ENCODE assay signal across 8 mouse cellular contexts in the genomic region with DNA sequence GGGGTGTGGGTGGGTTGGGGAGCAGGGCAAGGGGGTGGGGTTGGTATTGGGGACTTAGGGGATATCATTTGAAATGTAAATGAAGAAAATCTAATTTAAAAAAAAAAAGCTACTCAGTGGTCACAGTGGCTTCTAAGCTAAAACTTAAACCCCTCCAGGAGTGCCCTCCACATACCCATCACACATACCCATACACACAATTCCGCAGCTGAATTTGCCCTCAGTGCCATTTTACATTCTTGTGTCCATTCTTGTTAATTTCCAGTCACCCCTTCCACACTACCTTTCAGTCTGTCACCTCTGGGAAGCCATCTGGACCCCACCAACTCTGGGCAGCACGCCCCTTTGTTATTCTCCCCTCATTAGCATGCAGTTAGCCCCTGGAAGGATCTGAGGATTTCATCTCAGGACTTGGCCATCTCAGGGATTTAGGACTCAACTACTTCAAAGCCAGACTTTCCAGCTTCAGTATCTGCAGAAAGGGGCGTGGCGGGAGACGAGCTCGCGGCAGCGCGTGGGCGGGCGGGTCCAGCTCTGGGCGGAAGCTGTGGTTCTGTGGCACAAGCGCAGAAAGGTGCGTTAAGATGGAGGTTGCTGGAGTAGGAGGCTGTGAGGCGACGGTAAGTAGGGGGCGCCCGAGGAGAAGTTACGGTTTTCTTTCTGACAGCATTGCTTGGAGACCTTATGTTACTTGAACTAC. TPM values are rescaled to one million over a fixed set of nuclear protein-coding genes. Genes with fewer than 3 reads are reported as not detected.
DNase-seq lines count a peak whose midpoint lies in the region; ATAC-seq and TF ChIP-seq lines count a peak whose summit lies in the region.

TSS of gene Atp8b5 (plus strand) at position 537 of the 700 bp plus-strand sequence.

- intact Hi-C loops in left cerebral cortex, postnatal 36 days (cut with DNase I): loop anchor here (1.0 to 5.0 kb wide), 3 partner anchors 114 to 154 kb away; partner anchors contain the start of gene Rusc2

- no peaks in the 10 kb centered on the region for H3K9me3 ChIP-seq in embryonic facial prominence, embryonic 10.5 days
- no peaks in the 10 kb centered on the region for H3K9me3 ChIP-seq in intestine, postnatal 0 days (ENCODE audit: control insufficient read depth)
- H3K9me3 ChIP-seq in midbrain, embryonic 11.5 days (ENCODE audit: control insufficient read depth, low read length): no peaks in the 10 kb centered on the region

- peak; percentile 88 for DNase-seq in adrenal gland, postnatal 14 days
- peak; percentile 88 for DNase-seq in embryonic facial prominence, embryonic 10.5 days (ENCODE audit: low spot score)
- peak; percentile 33 to 72 for DNase-seq in gastrocnemius, postnatal 4 days (ENCODE audit: low spot score in 2 of 2)
- peak; percentile 77 to 79 for DNase-seq in left cerebral cortex, postnatal 36 days (ENCODE audit: low spot score in 2 of 2)
- DNase-seq in midbrain, embryonic 11.5 days (ENCODE audit: low spot score, missing footprints): peak; percentile 95

- H3K27me3 ChIP-seq in embryonic facial prominence, embryonic 10.5 days (replicated peaks; ENCODE audit: low read depth, poor library complexity, severe bottlenecking): no peaks in the 10 kb centered on the region
- H3K27me3 ChIP-seq in intestine, postnatal 0 days (replicated peaks; ENCODE audit: control insufficient read depth, insufficient read depth, low read length): no peaks in the 10 kb centered on the region
- no peaks in the 10 kb centered on the region for H3K27me3 ChIP-seq in midbrain, embryonic 11.5 days (ENCODE audit: control insufficient read depth, insufficient read depth, low read length)
- H3K27me3 ChIP-seq in small intestine, adult 2 months (ENCODE audit: control insufficient read depth, insufficient read depth, low read length): no peaks in the 10 kb centered on the region

- no peak for TF ChIP-seq POLR2A in small intestine, adult 2 months (IDR thresholded peaks at IDR 0.05; ENCODE audit: low read depth, low read length)

- H3K4me2 ChIP-seq in intestine, postnatal 0 days (replicated peaks; ENCODE audit: low read depth): peak within 1 kb of the TSS; percentile 67
- peak within 1 kb of the TSS; percentile 49 for H3K4me2 ChIP-seq in midbrain, embryonic 11.5 days

- H3K27ac ChIP-seq in embryonic facial prominence, embryonic 10.5 days (replicated peaks): peak within 1 kb of the TSS; percentile 82
- H3K27ac ChIP-seq in intestine, postnatal 0 days (ENCODE audit: low read depth, low read length): no peak within 1 kb of the TSS
- H3K27ac ChIP-seq in midbrain, embryonic 11.5 days (ENCODE audit: low read depth, low read length): 0 out of 2 replicates have a peak within 1 kb of the TSS, but pooled peaks have one; percentile 14
- no peak within 1 kb of the TSS for H3K27ac ChIP-seq in small intestine, adult 2 months (ENCODE audit: insufficient read depth, low read depth, low read length)

- 2% methylated on average over 19 of the region's 19 CpGs for WGBS in embryonic facial prominence, embryonic 10.5 days
- 2% methylated on average over 19 of the region's 19 CpGs for WGBS in intestine, postnatal 0 days
- under 1% methylated on average over 19 of the region's 19 CpGs for WGBS in midbrain, embryonic 11.5 days
- 4% methylated on average over 19 of the region's 19 CpGs for WGBS in small intestine, adult 2 months

- ATAC-seq in intestine, postnatal 0 days: peak; percentile 86
- ATAC-seq in midbrain, embryonic 11.5 days (ENCODE audit: low FRiP score): peak; percentile 83
- no peak for ATAC-seq in activated CD4-positive, CD25-positive, alpha-beta regulatory T cell, adult 4 months

- H3K4me1 ChIP-seq in embryonic facial prominence, embryonic 10.5 days: peaks cover 12% of the 10 kb centered on the region
- no peaks in the 10 kb centered on the region; the same call in 1 of the 2 replicates for H3K4me1 ChIP-seq in intestine, postnatal 0 days (replicated peaks; ENCODE audit: control insufficient read depth, insufficient read depth, low read length)
- H3K4me1 ChIP-seq in midbrain, embryonic 11.5 days (ENCODE audit: control insufficient read depth, insufficient read depth, low read length): peaks cover 8% of the 10 kb centered on the region
- peaks cover 4% of the 10 kb centered on the region; the same call in 1 of the 2 replicates for H3K4me1 ChIP-seq in small intestine, adult 2 months (ENCODE audit: control insufficient read depth, insufficient read depth, insufficient read length, low read length)

- H3K36me3 ChIP-seq in embryonic facial prominence, embryonic 10.5 days (replicated peaks): no peaks in the 10 kb centered on the region
- H3K36me3 ChIP-seq in intestine, postnatal 0 days (ENCODE audit: control insufficient read depth, insufficient read depth): no peaks in the 10 kb centered on the region
- H3K36me3 ChIP-seq in midbrain, embryonic 11.5 days (ENCODE audit: control insufficient read depth, insufficient read depth, low read length): no peaks in the 10 kb centered on the region
- H3K36me3 ChIP-seq in small intestine, adult 2 months (ENCODE audit: control insufficient read depth, insufficient read depth, low read length): no peaks in the 10 kb centered on the region

- 0 out of 2 replicates have a peak within 1 kb of the TSS, but pooled peaks have one; percentile 8 for H3K9ac ChIP-seq in intestine, postnatal 0 days (ENCODE audit: low read depth, low read length)
- peak within 1 kb of the TSS; percentile 38 for H3K9ac ChIP-seq in midbrain, embryonic 11.5 days (ENCODE audit: low read length)

- peak; percentile 84 for TF ChIP-seq CTCF in intestine, postnatal 0 days (IDR thresholded peaks at IDR 0.05; ENCODE audit: low read depth)
- peak; percentile 50; the same call in 1 of the 2 replicates for TF ChIP-seq CTCF in small intestine, adult 2 months (IDR thresholded peaks at IDR 0.05; ENCODE audit: extremely low read depth, insufficient read length, insufficient replicate concordance, low read depth, low read length)

- H3K4me3 ChIP-seq in embryonic facial prominence, embryonic 10.5 days: peak within 1 kb of the TSS; percentile 64
- H3K4me3 ChIP-seq in intestine, postnatal 0 days (ENCODE audit: low read depth, low read length): peak within 1 kb of the TSS; percentile 14; the same call in 1 of the 2 replicates
- peak within 1 kb of the TSS; percentile 22 for H3K4me3 ChIP-seq in midbrain, embryonic 11.5 days (ENCODE audit: low read depth, low read length)
- H3K4me3 ChIP-seq in small intestine, adult 2 months (ENCODE audit: low read depth, low read length): peak within 1 kb of the TSS; percentile 12

RNA-seq across cellular contexts. Expression of gene Atp8b5, which starts in this region (rescaled TPM):
- total RNA-seq in adrenal gland, postnatal 14 days (2021): 0.56 and 0.67 TPM in 2 replicates
- 0.16 and 0.36 TPM in 2 replicates for polyA plus RNA-seq in embryonic facial prominence, embryonic 10.5 days (2016; fragmentation: Nextera tagmentation; extraction: Ambion mirVana)
- under 1 TPM; 0.34 to 0.39 TPM for total RNA-seq in gastrocnemius, postnatal 4 days (2021)
- 1.0 and 1.1 TPM in 2 replicates for polyA plus RNA-seq in intestine, postnatal 0 days (2015; fragmentation: Nextera tagmentation; extraction: Ambion mirVana)
- under 1 TPM in 1 of 2 experiments, not detected in 1; 0.20 TPM for total RNA-seq in left cerebral cortex, postnatal 36 days (2021)
- polyA plus RNA-seq in midbrain, embryonic 11.5 days (2014; fragmentation: Nextera tagmentation; extraction: Ambion mirVana): 0.30 and 0.70 TPM in 2 replicates
- 0.03 and 0.11 TPM in 2 replicates for polyA plus RNA-seq in small intestine, adult 2 months (2012; rRNA removed)
- polyA plus RNA-seq in activated CD4-positive, CD25-positive, alpha-beta regulatory T cell, adult 4 months (2017; shearing (Covaris generic)): under 1 TPM in 1 of 2 experiments, not detected in 1; 0.29 TPM

Comparison
In these comparisons a context has a peak if more than half of its experiments do, and no peak if none do; other contexts are left out.
1. Peak in DNase-seq in adrenal gland, postnatal 14 days; RNA of the gene not detected or under 1 TPM.
2. Peak in DNase-seq, H3K4me3 ChIP-seq and H3K27ac ChIP-seq in embryonic facial prominence, embryonic 10.5 days; RNA of the gene not detected or under 1 TPM.
3. Peak in DNase-seq in gastrocnemius, postnatal 4 days; RNA of the gene not detected or under 1 TPM.
4. Peak in DNase-seq in left cerebral cortex, postnatal 36 days; RNA of the gene not detected or under 1 TPM.
5. Peak in DNase-seq, ATAC-seq, H3K4me3 ChIP-seq, H3K27ac ChIP-seq, H3K9ac ChIP-seq and H3K4me2 ChIP-seq in midbrain, embryonic 11.5 days; RNA of the gene not detected or under 1 TPM.
6. H3K4me3 ChIP-seq: peak in every context shown above with its lines; median percentile 64 in embryonic facial prominence, embryonic 10.5 days; 22 in midbrain, embryonic 11.5 days; 14 in intestine, postnatal 0 days; 12 in small intestine, adult 2 months.